Mouse (Mus musculus): ENCODE measurements around the gene Gm815. TPM values are rescaled to one million over a fixed set of nuclear protein-coding genes. Genes with fewer than 3 reads are reported as not detected.

Gm815 gene
- total RNA-seq (2021), result not detected
- long read RNA-seq, experiment 1, result 0 reads
- long read RNA-seq, experiment 2, result 0 reads

GRCm38 (mm10) chr19:26885616-26886015 is at the start of gene Gm815:
TSS of gene Gm815 (plus strand) at chr19:26885881.
- no peak for DNase-seq (ENCODE audit: low spot score in 2 of 2)

GRCm38 (mm10) chr19:26837626-26838025 is 48.1 kb upstream of the Gm815 start:
- DNase-seq (ENCODE audit: low spot score in 2 of 2), result no peak

- no peak for DNase-seq (ENCODE audit: low spot score in 2 of 2)
Observed at GRCm38 (mm10) chr19:26843896-26844295, 41.8 kb upstream of the Gm815 start.

- no peak for DNase-seq (ENCODE audit: low spot score in 2 of 2)
Observed at GRCm38 (mm10) chr19:26844813-26845212, 40.9 kb upstream of the Gm815 start.

GRCm38 (mm10) chr19:26845276-26846016 is 40.2 kb upstream of the Gm815 start:
- peak; percentile 69 to 73 for DNase-seq (ENCODE audit: low spot score in 2 of 2)

- DNase-seq (ENCODE audit: low spot score in 2 of 2), result no peak
Observed at GRCm38 (mm10) chr19:26846017-26846285, 39.7 kb upstream of the Gm815 start.

- DNase-seq (ENCODE audit: low spot score in 2 of 2), result no peak
Observed at GRCm38 (mm10) chr19:26851017-26851782, 34.5 kb upstream of the Gm815 start.

- no peak for DNase-seq (ENCODE audit: low spot score in 2 of 2)
Observed at GRCm38 (mm10) chr19:26852325-26852900, 33.3 kb upstream of the Gm815 start.

- DNase-seq (ENCODE audit: low spot score in 2 of 2), result no peak
Observed at GRCm38 (mm10) chr19:26853701-26854282, 31.9 kb upstream of the Gm815 start.

- no peak for DNase-seq (ENCODE audit: low spot score in 2 of 2)
Observed at GRCm38 (mm10) chr19:26854661-26855060, 31.0 kb upstream of the Gm815 start.

GRCm38 (mm10) chr19:26855152-26855551 is 30.5 kb upstream of the Gm815 start:
- no peak for DNase-seq (ENCODE audit: low spot score in 2 of 2)

GRCm38 (mm10) chr19:26858427-26859194 is 27.1 kb upstream of the Gm815 start:
- DNase-seq (ENCODE audit: low spot score in 2 of 2), result no peak

- DNase-seq (ENCODE audit: low spot score in 2 of 2), result no peak
Observed at GRCm38 (mm10) chr19:26859195-26859570, 26.5 kb upstream of the Gm815 start.

- peak; percentile 30 to 43 for DNase-seq (ENCODE audit: low spot score in 2 of 2)
Observed at GRCm38 (mm10) chr19:26863662-26864061, 22.0 kb upstream of the Gm815 start.

GRCm38 (mm10) chr19:26864975-26865690 is 20.5 kb upstream of the Gm815 start:
- no peak for DNase-seq (ENCODE audit: low spot score in 2 of 2)

- no peak for DNase-seq (ENCODE audit: low spot score in 2 of 2)
Observed at GRCm38 (mm10) chr19:26865736-26866135, 19.9 kb upstream of the Gm815 start.

GRCm38 (mm10) chr19:26869591-26869990 is 16.1 kb upstream of the Gm815 start:
- DNase-seq (ENCODE audit: low spot score in 2 of 2), result no peak

GRCm38 (mm10) chr19:26870280-26870679 is 15.4 kb upstream of the Gm815 start:
- DNase-seq (ENCODE audit: low spot score in 2 of 2), result no peak

GRCm38 (mm10) chr19:26871096-26871495 is 14.6 kb upstream of the Gm815 start:
- no peak for DNase-seq (ENCODE audit: low spot score in 2 of 2)

GRCm38 (mm10) chr19:26872886-26873285 is 12.8 kb upstream of the Gm815 start:
- DNase-seq (ENCODE audit: low spot score in 2 of 2), result no peak
